Mouse (Mus musculus): ENCODE measurements around the gene Oaf. TPM values are rescaled to one million over a fixed set of nuclear protein-coding genes. Genes with fewer than 3 reads are reported as not detected.

Gene Oaf
- polyA plus RNA-seq, 1 experiment from 2014 or later = 41.2 TPM

GRCm38 (mm10) chr9:43269166-43269565, 29.5 kb upstream of the Oaf start:
- no peaks in the 10 kb centered on the region for H3K9me3 ChIP-seq (ENCODE audit: control insufficient read depth, low read length)
- H3K9ac ChIP-seq (ENCODE audit: low read length) = no peak overlapping the region
- no peaks in the 10 kb centered on the region for H3K36me3 ChIP-seq (ENCODE audit: control insufficient read depth, insufficient read depth, low read length)
- no peak for ATAC-seq (ENCODE audit: insufficient number of reproducible peaks, insufficient read depth, low FRiP score, low read depth)
- H3K27ac ChIP-seq (replicated peaks in 1 of 2; ENCODE audit: control insufficient read depth in 1 of 2, insufficient read depth in 1 of 2, low read depth in 2 of 2, low read length in 2 of 2) = no peak overlapping the region
- H3K4me1 ChIP-seq (ENCODE audit: control insufficient read depth in 2 of 2, insufficient read depth in 2 of 2, low read length in 2 of 2) = peaks cover 3 to 11% of the 10 kb centered on the region in 2 experiments
- H3K27me3 ChIP-seq (ENCODE audit: control insufficient read depth, insufficient read depth, low read length) = peaks cover 33% of the 10 kb centered on the region
- H3K4me3 ChIP-seq (ENCODE audit: control insufficient read depth in 1 of 2, insufficient read depth in 1 of 2, low read depth in 1 of 2, low read length in 2 of 2) = no peak overlapping the region
- no peak overlapping the region for H3K4me2 ChIP-seq (ENCODE audit: low read length)
- WGBS = 32% methylated on average over 8 of the region's 8 CpGs

- Histone ChIP-seq H3K27me3 (ENCODE audit: control insufficient read depth, insufficient read depth, low read length) (peaks cover 32% of the 10 kb centered on the region), H3K9me3 (ENCODE audit: control insufficient read depth, low read length) (no peaks in the 10 kb centered on the region), H3K27ac (replicated peaks in 1 of 2; ENCODE audit: control insufficient read depth in 1 of 2, insufficient read depth in 1 of 2, low read depth in 2 of 2, low read length in 2 of 2) (no peak overlapping the region), H3K36me3 (ENCODE audit: control insufficient read depth, insufficient read depth, low read length) (no peaks in the 10 kb centered on the region), H3K4me1 (ENCODE audit: control insufficient read depth in 2 of 2, insufficient read depth in 2 of 2, low read length in 2 of 2) (peaks cover 8 to 14% of the 10 kb centered on the region in 2 experiments), H3K4me2 (ENCODE audit: low read length) (no peak overlapping the region), H3K9ac (ENCODE audit: low read length) (no peak overlapping the region), H3K4me3 (ENCODE audit: control insufficient read depth in 1 of 2, insufficient read depth in 1 of 2, low read depth in 1 of 2, low read length in 2 of 2) (no peak overlapping the region)
- WGBS = 69% methylated on average over 8 of the region's 8 CpGs
- no peak for ATAC-seq (ENCODE audit: insufficient number of reproducible peaks, insufficient read depth, low FRiP score, low read depth)
Observed at GRCm38 (mm10) chr9:43267357-43267756, 27.6 kb upstream of the Oaf start.

GRCm38 (mm10) chr9:43265194-43265593, 25.5 kb upstream of the Oaf start:
- 69% methylated on average over 9 of the region's 9 CpGs for WGBS
- ATAC-seq (ENCODE audit: insufficient number of reproducible peaks, insufficient read depth, low FRiP score, low read depth) = no peak

GRCm38 (mm10) chr9:43263946-43264451, 24.3 kb upstream of the Oaf start:
- Histone ChIP-seq H3K4me1 (ENCODE audit: control insufficient read depth in 2 of 2, insufficient read depth in 2 of 2, low read length in 2 of 2) (peaks cover 11 to 14% of the 10 kb centered on the region in 2 experiments; a peak in 3 of 4 replicates), H3K4me2 (ENCODE audit: low read length) (no peak overlapping the region), H3K36me3 (ENCODE audit: control insufficient read depth, insufficient read depth, low read length) (no peaks in the 10 kb centered on the region), H3K27ac (replicated peaks in 1 of 2; ENCODE audit: control insufficient read depth in 1 of 2, insufficient read depth in 1 of 2, low read depth in 2 of 2, low read length in 2 of 2) (no peak overlapping the region), H3K9ac (ENCODE audit: low read length) (no peak overlapping the region), H3K9me3 (ENCODE audit: control insufficient read depth, low read length) (no peaks in the 10 kb centered on the region), H3K27me3 (ENCODE audit: control insufficient read depth, insufficient read depth, low read length) (no peaks in the 10 kb centered on the region), H3K4me3 (ENCODE audit: control insufficient read depth in 1 of 2, insufficient read depth in 1 of 2, low read depth in 1 of 2, low read length in 2 of 2) (no peak overlapping the region)
- 37% methylated on average over 11 of the region's 11 CpGs for WGBS
- ATAC-seq (ENCODE audit: insufficient number of reproducible peaks, insufficient read depth, low FRiP score, low read depth) = no peak

More at GRCm38 (mm10) chr9:43265194-43265593, 25.5 kb upstream of the Oaf start:
- H3K4me3 ChIP-seq (ENCODE audit: control insufficient read depth in 1 of 2, insufficient read depth in 1 of 2, low read depth in 1 of 2, low read length in 2 of 2) = no peak overlapping the region
- H3K9me3 ChIP-seq (ENCODE audit: control insufficient read depth, low read length) = no peaks in the 10 kb centered on the region
- peaks cover 11 to 14% of the 10 kb centered on the region in 2 experiments; a peak in 3 of 4 replicates for H3K4me1 ChIP-seq (ENCODE audit: control insufficient read depth in 2 of 2, insufficient read depth in 2 of 2, low read length in 2 of 2)
- no peak overlapping the region for H3K4me2 ChIP-seq (ENCODE audit: low read length)
- peaks cover 11% of the 10 kb centered on the region for H3K27me3 ChIP-seq (ENCODE audit: control insufficient read depth, insufficient read depth, low read length)
- no peak overlapping the region for H3K27ac ChIP-seq (replicated peaks in 1 of 2; ENCODE audit: control insufficient read depth in 1 of 2, insufficient read depth in 1 of 2, low read depth in 2 of 2, low read length in 2 of 2)
- no peak overlapping the region for H3K9ac ChIP-seq (ENCODE audit: low read length)
- H3K36me3 ChIP-seq (ENCODE audit: control insufficient read depth, insufficient read depth, low read length) = no peaks in the 10 kb centered on the region

- Histone ChIP-seq H3K4me3 (ENCODE audit: control insufficient read depth in 1 of 2, insufficient read depth in 1 of 2, low read depth in 1 of 2, low read length in 2 of 2) (no peak overlapping the region), H3K36me3 (ENCODE audit: control insufficient read depth, insufficient read depth, low read length) (no peaks in the 10 kb centered on the region), H3K4me2 (ENCODE audit: low read length) (no peak overlapping the region), H3K9me3 (ENCODE audit: control insufficient read depth, low read length) (no peaks in the 10 kb centered on the region), H3K9ac (ENCODE audit: low read length) (no peak overlapping the region), H3K27me3 (ENCODE audit: control insufficient read depth, insufficient read depth, low read length) (no peaks in the 10 kb centered on the region), H3K27ac (replicated peaks in 1 of 2; ENCODE audit: control insufficient read depth in 1 of 2, insufficient read depth in 1 of 2, low read depth in 2 of 2, low read length in 2 of 2) (no peak overlapping the region; a peak in 1 of 4 replicates), H3K4me1 (ENCODE audit: control insufficient read depth in 2 of 2, insufficient read depth in 2 of 2, low read length in 2 of 2) (peaks cover 11 to 14% of the 10 kb centered on the region in 2 experiments; a peak in 3 of 4 replicates)
- 68% methylated on average over 9 of the region's 9 CpGs for WGBS
- no peak for ATAC-seq (ENCODE audit: insufficient number of reproducible peaks, insufficient read depth, low FRiP score, low read depth)
Observed at GRCm38 (mm10) chr9:43262811-43263550, 23.3 kb upstream of the Oaf start.

- 85% methylated on average over 4 of the region's 4 CpGs for WGBS
- H3K27me3 ChIP-seq (ENCODE audit: control insufficient read depth, insufficient read depth, low read length) = no peaks in the 10 kb centered on the region
- no peaks in the 10 kb centered on the region for H3K36me3 ChIP-seq (ENCODE audit: control insufficient read depth, insufficient read depth, low read length)
- ATAC-seq (ENCODE audit: insufficient number of reproducible peaks, insufficient read depth, low FRiP score, low read depth) = no peak
- H3K9ac ChIP-seq (ENCODE audit: low read length) = no peak overlapping the region
- no peak overlapping the region for H3K4me3 ChIP-seq (ENCODE audit: control insufficient read depth in 1 of 2, insufficient read depth in 1 of 2, low read depth in 1 of 2, low read length in 2 of 2)
- H3K27ac ChIP-seq (replicated peaks in 1 of 2; ENCODE audit: control insufficient read depth in 1 of 2, insufficient read depth in 1 of 2, low read depth in 2 of 2, low read length in 2 of 2) = no peak overlapping the region
- no peak overlapping the region for H3K4me2 ChIP-seq (ENCODE audit: low read length)
- no peaks in the 10 kb centered on the region for H3K9me3 ChIP-seq (ENCODE audit: control insufficient read depth, low read length)
- peaks cover 11 to 14% of the 10 kb centered on the region in 2 experiments; a peak in 3 of 4 replicates for H3K4me1 ChIP-seq (ENCODE audit: control insufficient read depth in 2 of 2, insufficient read depth in 2 of 2, low read length in 2 of 2)
Observed at GRCm38 (mm10) chr9:43262390-43262789, 22.7 kb upstream of the Oaf start.

- no peak overlapping the region for H3K4me2 ChIP-seq (ENCODE audit: low read length)
- WGBS = 47% methylated on average over 2 of the region's 2 CpGs
- no peak overlapping the region for H3K9ac ChIP-seq (ENCODE audit: low read length)
Observed at GRCm38 (mm10) chr9:43261941-43262340, 22.2 kb upstream of the Oaf start.

More at GRCm38 (mm10) chr9:43261941-43262340, 22.2 kb upstream of the Oaf start:
- Histone ChIP-seq H3K9me3 (ENCODE audit: control insufficient read depth, low read length) (no peaks in the 10 kb centered on the region), H3K4me1 (ENCODE audit: control insufficient read depth in 2 of 2, insufficient read depth in 2 of 2, low read length in 2 of 2) (peaks cover 11 to 14% of the 10 kb centered on the region in 2 experiments; a peak in 3 of 4 replicates), H3K4me3 (ENCODE audit: control insufficient read depth in 1 of 2, insufficient read depth in 1 of 2, low read depth in 1 of 2, low read length in 2 of 2) (no peak overlapping the region), H3K36me3 (ENCODE audit: control insufficient read depth, insufficient read depth, low read length) (no peaks in the 10 kb centered on the region), H3K27ac (replicated peaks in 1 of 2; ENCODE audit: control insufficient read depth in 1 of 2, insufficient read depth in 1 of 2, low read depth in 2 of 2, low read length in 2 of 2) (0 out of 4 replicates have a peak overlapping the region, but pooled peaks of 1 of the 2 experiments have one; percentile 9), H3K27me3 (ENCODE audit: control insufficient read depth, insufficient read depth, low read length) (no peaks in the 10 kb centered on the region)
- ATAC-seq (ENCODE audit: insufficient number of reproducible peaks, insufficient read depth, low FRiP score, low read depth) = no peak
